Mouse (Mus musculus) gastrocnemius, postnatal 14 days (tissue): ENCODE measurements around the gene Rab3a. TPM values are rescaled to one million over a fixed set of nuclear protein-coding genes. Genes with fewer than 3 reads are reported as not detected.

Experiments
- DNase-seq: peaks from one replicate; pipeline ENCODE4 v3.0.0; 2021; ENCODE audit warnings: mixed read lengths
- intact Hi-C: fragments of 180-260 bp; cut with DNase I; formaldehyde crosslinking; loops from one replicate; pipeline ENCODE4 v1.15.1; 2025; ENCODE audit warnings: low total_unique reads
- microRNA-seq, 2 experiments: library from miRNA; unstranded; fragments of <30 nt; microRNA quantifications; one replicate each; pipeline ENCODE4 v1.2.0; 2021
- total RNA-seq, 2 experiments: library from RNA; stranded (reverse); gene quantifications; 2 replicates each; pipeline ENCODE4 v1.2.3; 2021

Rab3a gene
- total RNA-seq, 2 experiments from 2014 or later: 44.3 to 45.1 TPM

- no peak for DNase-seq
Measured at GRCm38 (mm10) chr8:70808239-70808638, 53.8 kb downstream of the Rab3a start, which contains the start of gene Il12rb1. Il12rb1 (plus strand) TSS chr8:70808449.

More at GRCm38 (mm10) chr8:70808239-70808638, 53.8 kb downstream of the Rab3a start, which contains the start of gene Il12rb1:
- intact Hi-C loops: loop anchor here (5.0 kb wide), 1 partner anchor 36 kb away; no protein-coding TSS in a partner anchor

Small RNA genes within 50 kb of the gene (microRNA-seq; reads per million reads assigned to microRNA genes)
- gene Mir7240: 0 to 0.64 reads per million in 2 experiments

Other genes starting within 250 kb of the Rab3a start
- 100 to 1,000 TPM; 118 to 122 TPM for gene Rex1bd, start 247.9 kb upstream of the Rab3a start, total RNA-seq
- gene Uba52, start 243.9 kb upstream of the Rab3a start, total RNA-seq: 1,000 to 10,000 TPM; 1,030 to 1,066 TPM
- gene Fkbp8, start 227.0 kb upstream of the Rab3a start, total RNA-seq: 100 to 1,000 TPM; 116 to 117 TPM
- gene Kxd1, start 226.7 kb upstream of the Rab3a start, total RNA-seq: 10 to 100 TPM; 64.9 to 73.0 TPM
- gene Ell, start 215.2 kb upstream of the Rab3a start, total RNA-seq: 10 to 100 TPM in 1 of 2 experiments, 1 to 10 TPM in 1; 9.0 to 10.3 TPM
- 10 to 100 TPM; 18.7 to 24.7 TPM for gene Isyna1, start 160.3 kb upstream of the Rab3a start, total RNA-seq
- gene Ssbp4, start 145.8 kb upstream of the Rab3a start, total RNA-seq: 10 to 100 TPM; 22.9 to 25.7 TPM
- gene Lrrc25, start 138.5 kb upstream of the Rab3a start, total RNA-seq: under 1 TPM; 0.53 to 0.88 TPM
- not detected for gene Gdf15, start 122.2 kb upstream of the Rab3a start, total RNA-seq
- 10 to 100 TPM; 18.2 to 21.6 TPM for gene Pgpep1, start 94.3 kb upstream of the Rab3a start, total RNA-seq
- gene Lsm4, start 81.4 kb upstream of the Rab3a start, total RNA-seq: 10 to 100 TPM; 65.9 to 77.0 TPM
- 10 to 100 TPM; 73.5 to 87.4 TPM for gene Jund, start 55.7 kb upstream of the Rab3a start, total RNA-seq
- under 1 TPM in 1 of 2 experiments, not detected in 1; 0.04 TPM for gene Iqcn, start 51.2 kb upstream of the Rab3a start, total RNA-seq
- gene Gm3336, start 36.1 kb upstream of the Rab3a start, total RNA-seq: not detected
- 1 to 10 TPM; 2.9 to 3.4 TPM for gene Pde4c, start 31.0 kb upstream of the Rab3a start, total RNA-seq
- gene Mpv17l2, start 6.3 kb downstream of the Rab3a start, total RNA-seq: 10 to 100 TPM; 28.3 to 31.9 TPM
- 10 to 100 TPM; 23.0 to 27.9 TPM for gene Pik3r2, start 22.0 kb downstream of the Rab3a start, total RNA-seq
- gene Mast3, start 50.4 kb downstream of the Rab3a start, total RNA-seq: 1 to 10 TPM; 5.2 to 7.0 TPM
- gene Il12rb1, start 53.8 kb downstream of the Rab3a start, total RNA-seq: under 1 TPM in 1 of 2 experiments, not detected in 1; 0.09 TPM
- 10 to 100 TPM in 1 of 2 experiments, 1 to 10 TPM in 1; 4.8 to 71.3 TPM for gene Arrdc2, start 85.0 kb downstream of the Rab3a start, total RNA-seq
- gene Kcnn1, start 108.6 kb downstream of the Rab3a start, total RNA-seq: 1 to 10 TPM; 5.4 to 6.6 TPM
- gene Ccdc124, start 119.3 kb downstream of the Rab3a start, total RNA-seq: 10 to 100 TPM; 50.3 to 50.9 TPM
- gene Slc5a5, start 138.1 kb downstream of the Rab3a start, total RNA-seq: under 1 TPM in 1 of 2 experiments, not detected in 1; 0.08 TPM
- gene Rpl18a, start 142.7 kb downstream of the Rab3a start, total RNA-seq: 1,000 to 10,000 TPM; 1,213 to 1,382 TPM
- gene Map1s, start 151.3 kb downstream of the Rab3a start, total RNA-seq: 10 to 100 TPM; 13.8 to 15.5 TPM